Mouse (Mus musculus) B cell, adult 67 days (primary cell): Measurements from ENCODE around the gene Rem2. TPM values are rescaled to one million over a fixed set of nuclear protein-coding genes. Genes with fewer than 3 reads are reported as not detected.

Experiments
- total RNA-seq, 2 experiments: library from RNA; stranded (reverse); gene quantifications; 4 replicates each; pipeline ENCODE4 v1.2.4; 2023

Rem2 gene
- total RNA-seq: 1 to 10 TPM; 1.5 TPM

DNA sequence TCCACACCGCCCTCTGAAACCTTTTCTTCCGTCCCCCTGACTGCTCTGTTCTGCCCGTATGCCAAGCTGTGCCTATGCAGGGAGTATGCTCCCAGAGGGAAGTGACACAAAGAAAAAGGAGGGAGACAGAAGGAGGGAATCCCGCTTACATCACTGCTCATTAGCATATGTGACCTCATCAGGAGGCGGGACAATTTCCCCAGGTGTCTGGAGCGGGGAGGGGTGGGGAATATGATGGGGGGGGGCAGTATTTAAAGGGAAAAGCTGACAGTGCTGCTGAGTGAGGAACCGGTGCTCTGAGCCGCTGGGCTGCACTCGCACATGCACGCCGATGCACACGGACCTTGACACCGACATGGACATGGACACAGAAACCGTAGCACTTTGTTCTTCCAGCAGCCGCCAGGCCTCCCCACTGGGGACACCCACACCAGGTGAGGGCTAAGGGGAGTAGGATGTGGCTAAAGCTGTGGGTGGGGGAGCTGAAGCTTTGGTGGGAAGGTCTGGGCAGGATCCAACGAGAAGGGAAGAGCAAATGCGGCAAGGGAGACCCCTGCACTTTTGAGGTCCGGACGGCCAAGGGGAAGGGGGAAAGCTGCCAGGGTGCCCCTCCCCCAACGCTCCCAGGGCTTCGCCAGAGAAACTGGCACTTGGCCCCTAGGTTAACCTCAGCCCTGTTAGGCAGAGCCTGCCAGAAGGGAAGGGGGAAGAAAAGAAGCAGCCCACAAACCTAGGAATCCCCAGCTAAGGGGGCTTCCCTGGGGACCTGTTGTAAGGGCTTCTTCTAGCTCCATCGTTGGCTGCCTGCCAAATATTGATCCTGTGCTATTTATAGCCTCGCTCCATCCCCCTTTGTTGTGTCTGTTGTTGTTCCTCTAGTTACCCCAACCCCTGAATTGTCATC lies at the start of gene Rem2:
TSS of gene Rem2 (plus strand) at position 160 of the 904 bp plus-strand sequence.

DNA sequence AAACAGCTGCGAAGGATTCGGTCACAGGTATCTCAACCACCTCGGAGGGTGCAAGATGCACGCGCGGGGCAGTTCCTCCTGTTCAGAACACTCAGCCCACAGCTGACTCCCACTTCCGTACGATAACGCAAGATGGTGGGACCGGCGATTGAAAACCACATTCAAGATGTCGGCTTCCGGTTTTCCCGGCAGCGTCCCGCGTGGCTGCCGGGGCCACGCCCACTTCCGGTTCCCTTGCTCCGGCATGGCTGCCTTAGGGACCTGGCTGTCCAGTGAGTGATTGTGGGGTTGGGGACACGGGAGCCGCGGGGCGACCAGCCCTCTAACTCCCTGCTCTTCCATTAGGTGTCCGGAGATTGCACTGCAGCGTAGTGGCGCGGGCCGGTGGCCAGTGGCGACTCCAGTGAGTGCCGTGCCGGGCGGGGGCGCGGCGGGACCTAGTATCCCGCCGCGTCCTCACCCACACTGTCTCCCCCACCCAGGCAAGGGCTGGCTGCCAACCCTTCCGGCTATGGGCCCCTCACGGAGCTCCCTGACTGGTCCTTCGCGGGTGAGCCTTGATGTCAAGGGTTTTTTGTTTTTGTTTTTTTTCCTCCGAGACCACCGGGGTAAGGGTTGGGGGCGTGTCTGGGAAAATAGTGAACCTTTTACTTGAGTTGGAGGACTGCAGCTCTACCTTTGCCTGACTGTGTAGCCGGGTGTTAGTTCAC lies 49.1 kb upstream of the Rem2 start, which contains the start of gene Mrpl52:
TSS of gene Mrpl52 (plus strand) at position 221 of the 710 bp plus-strand sequence.

GRCm38 (mm10) chr14:54431334-54432077 lies 44.4 kb upstream of the Rem2 start, which contains the start of gene Mmp14:
Gene Mmp14 (plus strand): TSS chr14:54431612.

GRCm38 (mm10) chr14:54463959-54464292 lies 12.0 kb upstream of the Rem2 start, which contains the start of gene Lrp10:
Gene Lrp10 (plus strand): TSS chr14:54464137.

Other genes with a start within 250 kb of the Rem2 start
- 100 to 1,000 TPM; 129 to 138 TPM for gene Dad1, start 222.0 kb upstream of the Rem2 start, total RNA-seq
- gene Abhd4, start 221.9 kb upstream of the Rem2 start, total RNA-seq: 10 to 100 TPM in 1 of 2 experiments, 1 to 10 TPM in 1; 6.2 to 11.6 TPM
- under 1 TPM; 0.09 to 0.17 TPM for gene Olfr49, start 191.2 kb upstream of the Rem2 start, total RNA-seq
- 100 to 1,000 TPM in 1 of 2 experiments, 10 to 100 TPM in 1; 92.5 to 102 TPM for gene Oxa1l, start 115.3 kb upstream of the Rem2 start, total RNA-seq
- gene Slc7a7, start 58.3 kb upstream of the Rem2 start, total RNA-seq: 1 to 10 TPM; 5.7 to 7.1 TPM
- gene Mrpl52, start 49.2 kb upstream of the Rem2 start, total RNA-seq: 100 to 1,000 TPM in 1 of 2 experiments, 10 to 100 TPM in 1; 82.4 to 121 TPM
- under 1 TPM in 1 of 2 experiments, not detected in 1; 0.90 TPM for gene Mmp14, start 44.5 kb upstream of the Rem2 start, total RNA-seq
- gene Lrp10, start 12.0 kb upstream of the Rem2 start, total RNA-seq: 100 to 1,000 TPM; 186 to 221 TPM
- 10 to 100 TPM; 35.7 to 39.8 TPM for gene Prmt5, start 41.4 kb downstream of the Rem2 start, total RNA-seq
- gene Haus4, start 78.5 kb downstream of the Rem2 start, total RNA-seq: 10 to 100 TPM; 11.6 to 13.0 TPM
- gene Ajuba, start 101.5 kb downstream of the Rem2 start, total RNA-seq: not detected
- 1 to 10 TPM; 6.0 to 7.2 TPM for gene 4931414P19Rik, start 129.9 kb downstream of the Rem2 start, total RNA-seq
- 10 to 100 TPM; 54.5 to 60.9 TPM for gene Psmb5, start 141.9 kb downstream of the Rem2 start, total RNA-seq
- gene Psmb11, start 145.3 kb downstream of the Rem2 start, total RNA-seq: not detected
- gene Gm17606, start 164.9 kb downstream of the Rem2 start, total RNA-seq: not detected
- gene Cdh24, start 165.3 kb downstream of the Rem2 start, total RNA-seq: 1 to 10 TPM; 4.2 to 4.5 TPM
- gene 1700123O20Rik, start 210.1 kb downstream of the Rem2 start, total RNA-seq: 10 to 100 TPM; 32.3 to 45.7 TPM
- 100 to 1,000 TPM; 544 to 550 TPM for gene Acin1, start 210.8 kb downstream of the Rem2 start, total RNA-seq
- not detected for gene Gm29776, start 222.7 kb downstream of the Rem2 start, total RNA-seq
- not detected for gene Cebpe, start 236.1 kb downstream of the Rem2 start, total RNA-seq